Mouse (Mus musculus) liver, embryonic 13.5 days (tissue): ENCODE measurements around the gene Suclg2. TPM values are rescaled to one million over a fixed set of nuclear protein-coding genes. Genes with fewer than 3 reads are reported as not detected.

ENCODE experiments used
- ATAC-seq: fragments of 200-750 bp; cut with Nextera tagmentation; 2 replicates; pipeline ENCODE4 v1.8.0; 2017; ENCODE audit warnings: low read depth, mild to moderate bottlenecking, moderate number of reproducible peaks, moderate library complexity
- DNase-seq: peaks from one replicate; pipeline ENCODE4 v3.0.0; 2022
- H3K27ac ChIP-seq: fragments of 300-500 bp; sonication (generic); 2 replicates; pipeline ENCODE4 v1.5.1; 2015; ENCODE audit warnings: moderate library complexity, mild to moderate bottlenecking, inconsistent platforms
- H3K27me3 ChIP-seq: fragments of 300-500 bp; sonication (generic); 2 replicates; pipeline ENCODE4 v1.6.1; 2015; ENCODE audit warnings: mild to moderate bottlenecking, inconsistent platforms
- H3K36me3 ChIP-seq: fragments of 300-500 bp; sonication (generic); 2 replicates; pipeline ENCODE4 v1.6.1; 2015; ENCODE audit warnings: mild to moderate bottlenecking, inconsistent platforms
- H3K4me1 ChIP-seq: fragments of 300-500 bp; sonication (generic); replicated peaks from 2 replicates; pipeline ENCODE4 v1.6.1; 2015; ENCODE audit warnings: inconsistent platforms
- H3K4me2 ChIP-seq: fragments of 300-500 bp; sonication (generic); 2 replicates; pipeline ENCODE4 v1.6.1; 2015; ENCODE audit warnings: inconsistent platforms, mild to moderate bottlenecking, moderate library complexity
- H3K4me3 ChIP-seq: fragments of 300-500 bp; sonication (generic); replicated peaks from 2 replicates; pipeline ENCODE4 v1.5.1; 2015; ENCODE audit warnings: mild to moderate bottlenecking, inconsistent platforms
- H3K9ac ChIP-seq: fragments of 300-500 bp; sonication (generic); 2 replicates; pipeline ENCODE4 v1.6.1; 2015; ENCODE audit warnings: mild to moderate bottlenecking, inconsistent platforms
- H3K9me3 ChIP-seq: fragments of 300-500 bp; sonication (generic); replicated peaks from 2 replicates; pipeline ENCODE4 v1.6.1; 2016; ENCODE audit warnings: inconsistent platforms
- WGBS: fragments of 180-500 bp; shearing (Covaris S2); methylation state at CpG from one replicate; pipeline ENCODE4 v1.1.7; 2015; ENCODE audit not compliant: insufficient replicate concordance; 5-methylcytosine and 5-hydroxymethylcytosine counted together
- polyA plus RNA-seq: library from polyadenylated mRNA; unstranded; fragments of >200 nt; fragmentation: Nextera tagmentation; extraction: Ambion mirVana; gene quantifications from 2 replicates; pipeline ENCODE4 v1.2.1, GENCODE M21; 2015

Suclg2 gene
- polyA plus RNA-seq, 1 experiment from 2014 or later: 40.6 TPM

GRCm38 (mm10) chr6:95668629-95669334 lies 49.8 kb downstream of the Suclg2 start:
- no peak overlapping the region for H3K4me3 ChIP-seq
- 80% methylated on average over 6 of the region's 6 CpGs for WGBS
- peaks cover 8% of the 10 kb centered on the region for H3K36me3 ChIP-seq
- H3K9ac ChIP-seq: no peak overlapping the region
- H3K27me3 ChIP-seq: no peaks in the 10 kb centered on the region
- no peak overlapping the region for H3K27ac ChIP-seq
- ATAC-seq: no peak
- H3K4me1 ChIP-seq: no peaks in the 10 kb centered on the region
- no peak overlapping the region for H3K4me2 ChIP-seq
- H3K9me3 ChIP-seq: no peaks in the 10 kb centered on the region
- DNase-seq: no peak

- WGBS: 86% methylated on average over 8 of the region's 8 CpGs
- Histone ChIP-seq H3K9me3 (no peaks in the 10 kb centered on the region), H3K27me3 (no peaks in the 10 kb centered on the region), H3K4me3 (no peak overlapping the region), H3K36me3 (peaks cover 11% of the 10 kb centered on the region), H3K4me2 (no peak overlapping the region), H3K4me1 (no peaks in the 10 kb centered on the region), H3K9ac (no peak overlapping the region), H3K27ac (no peak overlapping the region)
- DNase-seq (no peak), ATAC-seq (no peak)
Measured at GRCm38 (mm10) chr6:95657671-95658070, 60.9 kb downstream of the Suclg2 start.

- Histone ChIP-seq H3K4me1 (no peaks in the 10 kb centered on the region), H3K9ac (no peak overlapping the region), H3K27me3 (no peaks in the 10 kb centered on the region), H3K36me3 (peaks cover 11% of the 10 kb centered on the region), H3K9me3 (no peaks in the 10 kb centered on the region), H3K27ac (no peak overlapping the region), H3K4me2 (no peak overlapping the region), H3K4me3 (no peak overlapping the region)
- no peak for ATAC-seq
- DNase-seq: no peak
- WGBS: 70% methylated on average over 3 of the region's 3 CpGs
Measured at GRCm38 (mm10) chr6:95653662-95654061, 64.9 kb downstream of the Suclg2 start.

- peak; percentile 63; the same call in 1 of the 2 replicates for ATAC-seq
Measured at GRCm38 (mm10) chr6:95652774-95653173, 65.8 kb downstream of the Suclg2 start.

GRCm38 (mm10) chr6:95651391-95651876 lies 67.2 kb downstream of the Suclg2 start:
- no peak for DNase-seq
- no peak overlapping the region for H3K27ac ChIP-seq
- no peak overlapping the region for H3K4me3 ChIP-seq
- no peak overlapping the region for H3K9ac ChIP-seq
- WGBS: 67% methylated on average over 6 of the region's 6 CpGs
- peaks cover 4% of the 10 kb centered on the region for H3K36me3 ChIP-seq
- no peaks in the 10 kb centered on the region for H3K9me3 ChIP-seq
- H3K4me2 ChIP-seq: no peak overlapping the region
- ATAC-seq: no peak
- no peaks in the 10 kb centered on the region for H3K4me1 ChIP-seq
- no peaks in the 10 kb centered on the region for H3K27me3 ChIP-seq

More at GRCm38 (mm10) chr6:95652774-95653173, 65.8 kb downstream of the Suclg2 start:
- WGBS: 61% methylated on average over 6 of the region's 6 CpGs
- Histone ChIP-seq H3K4me3 (no peak overlapping the region), H3K36me3 (peaks cover 10% of the 10 kb centered on the region), H3K9ac (no peak overlapping the region), H3K27ac (no peak overlapping the region), H3K9me3 (no peaks in the 10 kb centered on the region), H3K27me3 (no peaks in the 10 kb centered on the region), H3K4me1 (no peaks in the 10 kb centered on the region), H3K4me2 (no peak overlapping the region)
- DNase-seq: no peak

GRCm38 (mm10) chr6:95650082-95650722 lies 68.4 kb downstream of the Suclg2 start:
- Histone ChIP-seq H3K9me3 (no peaks in the 10 kb centered on the region), H3K4me3 (no peak overlapping the region), H3K9ac (no peak overlapping the region), H3K4me2 (no peak overlapping the region), H3K4me1 (no peaks in the 10 kb centered on the region), H3K27ac (no peak overlapping the region), H3K36me3 (peaks cover 4% of the 10 kb centered on the region), H3K27me3 (no peaks in the 10 kb centered on the region)
- DNase-seq (no peak), ATAC-seq (no peak)
- WGBS: 71% methylated on average over 13 of the region's 13 CpGs

GRCm38 (mm10) chr6:95649123-95649663 lies 69.4 kb downstream of the Suclg2 start:
- no peak overlapping the region for H3K9ac ChIP-seq
- H3K9me3 ChIP-seq: no peaks in the 10 kb centered on the region
- H3K4me1 ChIP-seq: no peaks in the 10 kb centered on the region
- ATAC-seq (no peak), DNase-seq (no peak)
- H3K27ac ChIP-seq: no peak overlapping the region
- H3K36me3 ChIP-seq: no peaks in the 10 kb centered on the region
- no peaks in the 10 kb centered on the region for H3K27me3 ChIP-seq
- no peak overlapping the region for H3K4me3 ChIP-seq
- 85% methylated on average over 10 of the region's 10 CpGs for WGBS
- H3K4me2 ChIP-seq: no peak overlapping the region

GRCm38 (mm10) chr6:95637416-95637815 lies 81.2 kb downstream of the Suclg2 start:
- no peak for ATAC-seq
- 84% methylated on average over 2 of the region's 2 CpGs for WGBS
- Histone ChIP-seq H3K27me3 (no peaks in the 10 kb centered on the region), H3K4me2 (no peak overlapping the region), H3K9me3 (no peaks in the 10 kb centered on the region), H3K9ac (no peak overlapping the region), H3K4me1 (peaks cover 3% of the 10 kb centered on the region; the same call in 1 of the 2 replicates), H3K4me3 (no peak overlapping the region), H3K27ac (no peak overlapping the region), H3K36me3 (no peaks in the 10 kb centered on the region)
- DNase-seq: no peak

GRCm38 (mm10) chr6:95635411-95635810 lies 83.2 kb downstream of the Suclg2 start:
- Histone ChIP-seq H3K9me3 (no peaks in the 10 kb centered on the region), H3K9ac (no peak overlapping the region), H3K4me3 (no peak overlapping the region), H3K27me3 (no peaks in the 10 kb centered on the region), H3K36me3 (no peaks in the 10 kb centered on the region), H3K27ac (no peak overlapping the region), H3K4me2 (no peak overlapping the region), H3K4me1 (peaks cover 3% of the 10 kb centered on the region; the same call in 1 of the 2 replicates)
- ATAC-seq: no peak
- DNase-seq: no peak
- 59% methylated on average over 2 of the region's 2 CpGs for WGBS

GRCm38 (mm10) chr6:95629071-95629470 lies 89.5 kb downstream of the Suclg2 start:
- Histone ChIP-seq H3K9ac (no peak overlapping the region), H3K4me2 (no peak overlapping the region), H3K27ac (no peak overlapping the region), H3K4me3 (no peak overlapping the region), H3K9me3 (no peaks in the 10 kb centered on the region), H3K27me3 (no peaks in the 10 kb centered on the region), H3K36me3 (no peaks in the 10 kb centered on the region), H3K4me1 (no peaks in the 10 kb centered on the region)
- ATAC-seq (no peak), DNase-seq (no peak)
- 77% methylated on average over 7 of the region's 7 CpGs for WGBS

GRCm38 (mm10) chr6:95621821-95622220 lies 96.8 kb downstream of the Suclg2 start:
- H3K9me3 ChIP-seq: no peaks in the 10 kb centered on the region
- ATAC-seq: no peak
- H3K9ac ChIP-seq: no peak overlapping the region
- H3K4me3 ChIP-seq: no peak overlapping the region
- WGBS: 76% methylated on average over 2 of the region's 2 CpGs
- no peak for DNase-seq
- peaks cover 3% of the 10 kb centered on the region for H3K4me1 ChIP-seq
- no peak overlapping the region for H3K4me2 ChIP-seq
- no peaks in the 10 kb centered on the region for H3K36me3 ChIP-seq
- no peak overlapping the region for H3K27ac ChIP-seq
- no peaks in the 10 kb centered on the region for H3K27me3 ChIP-seq
